Mouse (Mus musculus) midbrain, embryonic 16.5 days (tissue): Measurements from ENCODE around the gene Timm17b. TPM values are rescaled to one million over a fixed set of nuclear protein-coding genes. Genes with fewer than 3 reads are reported as not detected.
"Not testable (repeated sequence)": the region's sequence is repeated elsewhere in the genome, so short reads cannot be mapped to it uniquely, and the experiment has no call there.

Experiments used
- ATAC-seq: fragments of 200-750 bp; cut with Nextera tagmentation; 2 replicates; pipeline ENCODE4 v1.8.0; 2017; ENCODE audit warnings: moderate TSS enrichment
- H3K27ac ChIP-seq: fragments of 300-500 bp; sonication (generic); 2 replicates; pipeline ENCODE4 v1.5.1; 2014; ENCODE audit warnings: mild to moderate bottlenecking, low read length, mixed read lengths
- H3K27me3 ChIP-seq: fragments of 300-500 bp; sonication (generic); 2 replicates; pipeline ENCODE4 v1.6.1; 2014; ENCODE audit warnings: low read depth, low read length, mixed read lengths; ENCODE audit not compliant: control insufficient read depth, insufficient read depth
- H3K36me3 ChIP-seq: fragments of 300-500 bp; sonication (generic); 2 replicates; pipeline ENCODE4 v1.6.1; 2014; ENCODE audit warnings: mild to moderate bottlenecking, low read length, moderate library complexity, mixed read lengths; ENCODE audit not compliant: control insufficient read depth, insufficient read depth
- H3K4me1 ChIP-seq: fragments of 300-500 bp; sonication (generic); 2 replicates; pipeline ENCODE4 v1.6.1; 2014; ENCODE audit warnings: mild to moderate bottlenecking, low read length, mixed read lengths; ENCODE audit not compliant: control insufficient read depth, insufficient read depth
- H3K4me2 ChIP-seq: fragments of 300-500 bp; sonication (generic); 2 replicates; pipeline ENCODE4 v1.6.1; 2014; ENCODE audit warnings: mild to moderate bottlenecking, low read length, mixed read lengths
- H3K4me3 ChIP-seq: fragments of 300-500 bp; sonication (generic); 2 replicates; pipeline ENCODE4 v1.5.1; 2014; ENCODE audit warnings: low read depth, mild to moderate bottlenecking, low read length, moderate library complexity, mixed read lengths
- H3K9ac ChIP-seq: fragments of 300-500 bp; sonication (generic); 2 replicates; pipeline ENCODE4 v1.6.1; 2014; ENCODE audit warnings: low read depth, low read length, mixed read lengths
- H3K9me3 ChIP-seq: fragments of 300-500 bp; sonication (generic); replicated peaks from 2 replicates; pipeline ENCODE4 v1.6.1; 2014; ENCODE audit warnings: mild to moderate bottlenecking, low read length, mixed read lengths; ENCODE audit not compliant: control insufficient read depth, poor library complexity, severe bottlenecking
- WGBS: fragments of 180-500 bp; shearing (Covaris S2); extraction: QIAGEN DNeasy Blood & Tissue Kit; methylation state at CpG from one replicate; pipeline ENCODE4 v1.1.7; 2014; 5-methylcytosine and 5-hydroxymethylcytosine counted together
- polyA plus RNA-seq: library from polyadenylated mRNA; unstranded; fragments of >200 nt; fragmentation: Nextera tagmentation; extraction: Ambion mirVana; gene quantifications from 2 replicates; pipeline ENCODE4 v1.2.1, GENCODE M21; 2015

Timm17b gene
- polyA plus RNA-seq, 1 experiment from 2014 or later: 166 TPM

GRCm38 (mm10) chrX:7869826-7870225 is 29.3 kb upstream of the Timm17b start:
- H3K4me3 ChIP-seq: no peak overlapping the region
- H3K9me3 ChIP-seq: no peaks in the 10 kb centered on the region
- H3K9ac ChIP-seq: no peak overlapping the region
- H3K36me3 ChIP-seq: peaks cover 5% of the 10 kb centered on the region
- H3K27me3 ChIP-seq: no peaks in the 10 kb centered on the region
- WGBS: 27% methylated on average over 3 of the region's 3 CpGs
- no peaks in the 10 kb centered on the region for H3K4me1 ChIP-seq
- H3K4me2 ChIP-seq: no peak overlapping the region
- no peak for ATAC-seq
- H3K27ac ChIP-seq: no peak overlapping the region

DNA sequence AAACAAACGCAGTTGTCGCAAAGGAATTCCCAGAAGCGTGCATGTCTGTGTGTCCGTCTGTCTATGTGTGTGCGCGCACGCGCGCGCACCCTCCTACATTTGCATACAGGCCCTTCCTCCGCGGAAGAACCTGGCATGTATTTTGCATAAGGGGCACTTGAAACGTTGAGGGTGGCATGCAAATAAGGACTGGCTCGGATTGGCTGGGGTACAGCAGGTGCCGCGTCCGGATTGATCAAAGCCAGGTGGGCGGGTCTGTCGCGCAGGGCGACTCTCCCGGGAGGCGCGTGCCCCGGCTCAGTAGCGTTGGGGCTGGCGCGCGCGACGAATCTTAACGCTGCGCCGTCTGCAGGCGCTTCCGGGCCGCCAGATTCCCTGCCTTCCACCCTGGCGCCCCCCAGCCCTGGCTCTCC is 21.1 kb upstream of the Timm17b start, which contains the start of gene Pim2:
Gene Pim2, plus strand, starts transcription at position 256 of the 413 bp plus-strand sequence.
- peak within 1 kb of the TSS; percentile 59 for H3K4me2 ChIP-seq
- peaks cover 3% of the 10 kb centered on the region; the same call in 1 of the 2 replicates for H3K4me1 ChIP-seq
- H3K27ac ChIP-seq: peak within 1 kb of the TSS; percentile 76
- ATAC-seq: peak; percentile 91
- H3K27me3 ChIP-seq: no peaks in the 10 kb centered on the region
- WGBS: 9% methylated on average over 36 of the region's 38 CpGs
- H3K9me3 ChIP-seq: no peaks in the 10 kb centered on the region
- H3K9ac ChIP-seq: peak within 1 kb of the TSS; percentile 68
- peak within 1 kb of the TSS; percentile 52 for H3K4me3 ChIP-seq
- peaks cover 2% of the 10 kb centered on the region; the same call in 1 of the 2 replicates for H3K36me3 ChIP-seq

DNA sequence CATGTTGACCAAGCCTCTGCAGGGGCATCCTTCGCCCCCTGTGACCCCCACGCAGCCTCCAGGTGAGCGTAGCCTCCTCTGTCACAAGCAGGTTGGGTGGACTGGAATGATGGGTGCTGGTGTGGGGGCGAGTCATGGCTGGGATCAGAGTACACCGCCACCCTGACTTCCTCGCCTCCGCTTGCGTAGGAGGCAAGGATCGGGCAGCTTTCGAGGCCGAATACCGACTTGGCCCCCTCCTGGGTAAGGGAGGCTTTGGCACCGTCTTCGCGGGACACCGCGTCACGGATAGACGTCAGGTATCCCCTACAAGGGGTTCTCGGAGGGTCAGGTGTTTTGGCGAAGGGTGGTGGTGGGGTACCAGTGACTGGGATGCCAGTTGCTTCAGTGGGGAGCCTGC is 20.7 kb upstream of the Timm17b start:
- H3K9me3 ChIP-seq: no peaks in the 10 kb centered on the region
- H3K27me3 ChIP-seq: no peaks in the 10 kb centered on the region
- H3K27ac ChIP-seq: peak overlapping the region; percentile 76
- peak overlapping the region; percentile 59 for H3K4me2 ChIP-seq
- peaks cover 2% of the 10 kb centered on the region; the same call in 1 of the 2 replicates for H3K36me3 ChIP-seq
- H3K4me3 ChIP-seq: peak overlapping the region; percentile 52
- WGBS: 22% methylated on average over 21 of the region's 21 CpGs
- H3K9ac ChIP-seq: peak overlapping the region; percentile 68
- ATAC-seq: peak; percentile 52
- H3K4me1 ChIP-seq: peaks cover 5% of the 10 kb centered on the region

- 0 out of 2 replicates have a peak overlapping the region, but pooled peaks have one; percentile 68 for H3K9ac ChIP-seq
- 18% methylated on average over 11 of the region's 11 CpGs for WGBS
These were observed 19.3 kb upstream of the Timm17b start for GRCm38 (mm10) chrX:7879819-7880218.

DNA sequence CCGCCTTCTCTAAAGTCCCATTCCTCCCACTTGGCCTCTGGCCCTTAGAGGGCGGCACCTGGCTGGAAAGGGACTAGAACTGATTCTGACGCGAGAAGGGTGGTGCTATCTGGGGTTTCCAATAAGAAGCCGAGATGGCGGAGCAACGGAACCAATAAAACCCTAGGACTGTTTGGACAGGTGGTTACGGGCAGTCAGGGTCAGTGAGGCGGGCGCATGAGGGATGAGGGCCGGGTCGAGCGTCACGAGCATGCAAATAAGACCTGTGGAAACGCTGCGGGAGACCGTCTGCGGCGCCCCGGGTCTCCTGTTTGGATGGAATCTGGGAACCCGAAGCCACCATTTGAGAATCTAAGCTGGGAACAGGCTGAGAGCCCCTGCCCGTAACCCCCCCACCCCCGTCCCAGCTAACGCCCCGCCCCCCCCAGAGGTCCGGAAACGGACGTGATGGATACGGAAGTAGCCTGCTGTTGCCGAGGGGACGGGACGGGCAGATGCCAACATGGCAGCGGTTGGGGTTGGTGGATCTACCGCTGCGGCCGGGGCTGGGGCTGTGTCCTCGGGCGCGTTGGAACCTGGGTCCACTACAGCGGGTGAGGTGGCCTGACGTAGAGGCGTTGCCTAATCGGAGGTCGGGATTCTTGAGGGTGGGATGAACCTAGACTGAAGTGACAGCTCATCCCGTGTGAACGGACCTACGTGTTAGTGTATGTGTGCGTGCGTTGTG is 15.2 kb upstream of the Timm17b start, which contains the start of gene Slc35a2:
Gene Slc35a2, plus strand, starts transcription at position 188 of the 727 bp plus-strand sequence.
- H3K36me3 ChIP-seq: no peaks in the 10 kb centered on the region
- no peaks in the 10 kb centered on the region for H3K9me3 ChIP-seq
- H3K27me3 ChIP-seq: no peaks in the 10 kb centered on the region
- WGBS: 12% methylated on average over 39 of the region's 49 CpGs
- peaks cover 8% of the 10 kb centered on the region for H3K4me1 ChIP-seq
- H3K9ac ChIP-seq: peak within 1 kb of the TSS; percentile 60
- peak within 1 kb of the TSS; percentile 71 for H3K4me2 ChIP-seq
- ATAC-seq: peak; percentile 90
- H3K4me3 ChIP-seq: peak within 1 kb of the TSS; percentile 55
- peak within 1 kb of the TSS; percentile 89 for H3K27ac ChIP-seq

More at GRCm38 (mm10) chrX:7879819-7880218, 19.3 kb upstream of the Timm17b start:
- H3K9me3 ChIP-seq: no peaks in the 10 kb centered on the region
- H3K4me2 ChIP-seq: peak overlapping the region; percentile 59
- peak overlapping the region; percentile 52 for H3K4me3 ChIP-seq
- H3K36me3 ChIP-seq: no peaks in the 10 kb centered on the region
- H3K27me3 ChIP-seq: no peaks in the 10 kb centered on the region
- H3K4me1 ChIP-seq: peaks cover 6% of the 10 kb centered on the region
- peak overlapping the region; percentile 31 for H3K27ac ChIP-seq
- ATAC-seq: peak; percentile 54

DNA sequence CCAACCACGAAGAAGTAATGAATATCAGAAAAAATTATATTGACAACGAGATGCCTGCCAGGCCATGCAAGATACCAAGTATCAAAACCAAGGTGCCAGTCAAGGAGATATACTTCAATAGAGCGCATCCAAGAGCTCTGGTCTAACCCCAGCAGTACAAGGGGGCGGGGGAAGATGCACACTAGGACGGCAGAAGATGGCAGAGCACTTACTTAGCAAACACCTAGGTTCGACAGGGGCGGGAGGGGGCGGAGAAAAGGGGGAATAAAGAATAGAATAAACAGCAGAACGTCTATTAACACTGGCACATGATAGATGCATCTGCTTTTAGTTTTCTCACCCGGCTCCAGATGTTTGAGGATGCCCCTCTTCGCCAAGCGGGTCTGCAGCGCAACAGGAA is 946 bp upstream of the Timm17b start:
- no peak overlapping the region for H3K27ac ChIP-seq

GRCm38 (mm10) chrX:7904441-7904840 is 5.3 kb downstream of the Timm17b start:
- no peak for ATAC-seq
- Histone ChIP-seq H3K4me2 (no peak overlapping the region), H3K4me3 (no peak overlapping the region), H3K27me3 (no peaks in the 10 kb centered on the region), H3K9ac (no peak overlapping the region), H3K27ac (no peak overlapping the region), H3K36me3 (no peaks in the 10 kb centered on the region), H3K9me3 (no peaks in the 10 kb centered on the region), H3K4me1 (peaks cover 3% of the 10 kb centered on the region; the same call in 1 of the 2 replicates)
- WGBS: 92% methylated on average over 5 of the region's 5 CpGs

More for the DNA sequence above, 946 bp upstream of the Timm17b start:
- H3K9me3 ChIP-seq: no peaks in the 10 kb centered on the region; the same call in 1 of the 2 replicates
- no peak for ATAC-seq
- no peaks in the 10 kb centered on the region for H3K27me3 ChIP-seq
- peak overlapping the region; percentile 60 for H3K4me2 ChIP-seq
- H3K36me3 ChIP-seq: peaks cover 4% of the 10 kb centered on the region
- peak overlapping the region; percentile 54 for H3K4me3 ChIP-seq
- peaks cover 11% of the 10 kb centered on the region for H3K4me1 ChIP-seq
- peak overlapping the region; percentile 61 for H3K9ac ChIP-seq
- WGBS: 24% methylated on average over 13 of the region's 13 CpGs

- no peaks in the 10 kb centered on the region for H3K36me3 ChIP-seq
- H3K27me3 ChIP-seq: no peaks in the 10 kb centered on the region
- H3K4me2 ChIP-seq: no peak within 1 kb of the TSS
- no peak for ATAC-seq
- H3K4me3 ChIP-seq: no peak within 1 kb of the TSS
- H3K4me1 ChIP-seq: no peaks in the 10 kb centered on the region
- no peak within 1 kb of the TSS for H3K27ac ChIP-seq
- WGBS: 84% methylated on average over 5 of the region's 5 CpGs
- H3K9me3 ChIP-seq: no peaks in the 10 kb centered on the region
- no peak within 1 kb of the TSS for H3K9ac ChIP-seq
These were observed 8.6 kb downstream of the Timm17b start, which contains the start of gene Gm10491 for GRCm38 (mm10) chrX:7907735-7908134. TSS of gene Gm10491 (minus strand) at chrX:7907835.

- H3K27ac ChIP-seq, H3K4me2 ChIP-seq, H3K27me3 ChIP-seq, H3K4me1 ChIP-seq, ATAC-seq, H3K4me3 ChIP-seq, H3K9me3 ChIP-seq, H3K9ac ChIP-seq, H3K36me3 ChIP-seq: not testable (repeated sequence)
- WGBS: 92% methylated on average over 4 of the region's 4 CpGs
These were observed 10.1 kb downstream of the Timm17b start, which contains the start of gene Gm10490 for GRCm38 (mm10) chrX:7909242-7909641. TSS of gene Gm10490 (plus strand) at chrX:7909542.
